Mouse (Mus musculus): ENCODE measurements around the gene Kif5a. TPM values are rescaled to one million over a fixed set of nuclear protein-coding genes. Genes with fewer than 3 reads are reported as not detected.

Kif5a gene
- total and polyA plus RNA-seq, 3 experiments, result 0.14 to 2.1 TPM; not detected in 1

- TF ChIP-seq MAZ (IDR thresholded peaks at IDR 0.05; ENCODE audit: low read depth, low read length) (no peak), CHD2 (IDR thresholded peaks at IDR 0.05; ENCODE audit: low read length) (no peak), USF1 (IDR thresholded peaks at IDR 0.05; ENCODE audit: low read depth, low read length) (peak; percentile 41; the same call in 1 of the 2 replicates), ELF1 (IDR thresholded peaks at IDR 0.05; ENCODE audit: low read depth, low read length) (no peak), TCF12 (IDR thresholded peaks at IDR 0.05; ENCODE audit: low read depth, low read length) (no peak), CTCF (conservative IDR thresholded peaks at IDR 0.05 in 1 of 2, IDR thresholded peaks at IDR 0.05 in 1 of 2; ENCODE audit: low read depth in 2 of 2, low read length in 2 of 2) (peak in 1 of 2 experiments; percentile 60; a peak in 2 of 4 replicates), TBP (conservative IDR thresholded peaks at IDR 0.05; ENCODE audit: low read depth, low read length) (no peak), MXI1 (IDR thresholded peaks at IDR 0.05; ENCODE audit: low read depth, low read length) (no peak), UBTF (IDR thresholded peaks at IDR 0.05; ENCODE audit: low read depth, low read length) (no peak), RAD21 (IDR thresholded peaks at IDR 0.05; ENCODE audit: low read depth, low read length) (peak; percentile 54), NELFE (IDR thresholded peaks at IDR 0.05; ENCODE audit: low read depth, low read length) (no peak), IRF4 (IDR thresholded peaks at IDR 0.05; ENCODE audit: low read depth, low read length) (no peak)
Measured at GRCm38 (mm10) chr10:127186451-127186850, 76.7 kb downstream of the Kif5a start (continued).

- no peak overlapping the region for H3K4me3 ChIP-seq (replicated peaks in 1 of 3; ENCODE audit: low read depth in 2 of 3, low read length in 2 of 3, poor library complexity in 1 of 3)
- DNase-seq (ENCODE audit: extremely low read depth), result no peak
- H3K27me3 ChIP-seq (replicated peaks), result no peaks in the 10 kb centered on the region
- dilution Hi-C loops (cut with MboI; ENCODE audit: extremely low pct_ligation_motif_present, extremely low pct_unique_long_range_greater_than_20kb, low sequenced_read_pairs), result no loop called here
- no peak overlapping the region for H3K9ac ChIP-seq (ENCODE audit: insufficient read depth, low read depth)
- TF ChIP-seq E2F4 (IDR thresholded peaks at IDR 0.05; ENCODE audit: insufficient replicate concordance, low read depth, low read length) (no peak), BHLHE40 (IDR thresholded peaks at IDR 0.05; ENCODE audit: low read depth, low read length) (no peak), MYC (IDR thresholded peaks at IDR 0.05; ENCODE audit: low read depth, low read length) (no peak), MAX (IDR thresholded peaks at IDR 0.05; ENCODE audit: low read length) (no peak), CTCF (conservative IDR thresholded peaks at IDR 0.05 in 1 of 2, IDR thresholded peaks at IDR 0.05 in 1 of 2; ENCODE audit: low read depth in 2 of 2, low read length in 2 of 2) (no peak), POLR2AphosphoS2 (IDR thresholded peaks at IDR 0.05; ENCODE audit: low read depth, low read length) (no peak), ELF1 (IDR thresholded peaks at IDR 0.05; ENCODE audit: low read depth, low read length) (no peak), USF2 (conservative IDR thresholded peaks at IDR 0.05; ENCODE audit: low read depth, low read length) (no peak), JUND (conservative IDR thresholded peaks at IDR 0.05; ENCODE audit: low read depth, low read length) (no peak), UBTF (IDR thresholded peaks at IDR 0.05; ENCODE audit: low read depth, low read length) (no peak), RAD21 (IDR thresholded peaks at IDR 0.05; ENCODE audit: low read depth, low read length) (no peak), ZKSCAN1 (IDR thresholded peaks at IDR 0.05; ENCODE audit: borderline replicate concordance, low read depth, low read length) (no peak), MAZ (IDR thresholded peaks at IDR 0.05; ENCODE audit: low read depth, low read length) (no peak), TCF12 (IDR thresholded peaks at IDR 0.05; ENCODE audit: low read depth, low read length) (no peak), KAT2A (IDR thresholded peaks at IDR 0.05; ENCODE audit: insufficient replicate concordance, low read length) (no peak), ZNF384 (IDR thresholded peaks at IDR 0.05; ENCODE audit: low read depth, low read length) (no peak), MAFK (IDR thresholded peaks at IDR 0.05; ENCODE audit: insufficient replicate concordance, low read length) (no peak), EP300 (IDR thresholded peaks at IDR 0.05; ENCODE audit: low read length) (no peak), SMC3 (IDR thresholded peaks at IDR 0.05; ENCODE audit: low read depth, low read length) (no peak)
- H3K36me3 ChIP-seq (replicated peaks in 1 of 2; ENCODE audit: control insufficient read depth in 1 of 2, insufficient read depth in 1 of 2, low read length in 1 of 2), result peaks cover 1 to 42% of the 10 kb centered on the region in 2 experiments
- H3K79me2 ChIP-seq (replicated peaks; ENCODE audit: control insufficient read depth, extremely low read depth, insufficient read depth, poor library complexity, severe bottlenecking), result no peaks in the 10 kb centered on the region
- peaks cover 7% of the 10 kb centered on the region for H3K9me3 ChIP-seq (replicated peaks; ENCODE audit: low read length)
- peaks cover 0 to 12% of the 10 kb centered on the region in 2 experiments; a peak in 1 of 4 replicates for H3K4me1 ChIP-seq (ENCODE audit: control insufficient read depth in 1 of 2, insufficient read depth in 2 of 2)
- H3K27ac ChIP-seq (ENCODE audit: insufficient read depth, low read depth), result no peak overlapping the region
- in situ Hi-C loops (cut with MboI; ENCODE audit: low pct_ligation_motif_present, low pct_unique_long_range_greater_than_20kb, low sequenced_read_pairs), result no loop called here
- no peak overlapping the region for H3K4me2 ChIP-seq (ENCODE audit: insufficient read depth, low read depth, poor library complexity, severe bottlenecking)
Measured at GRCm38 (mm10) chr10:127185506-127185905, 77.6 kb downstream of the Kif5a start.
